Mouse (Mus musculus): ENCODE data around the gene Gm28827. TPM values are rescaled to one million over a fixed set of nuclear protein-coding genes. Genes with fewer than 3 reads are reported as not detected.

Gene Gm28827
- not detected for polyA plus RNA-seq (2014; fragmentation: Illumina TruSeq; extraction: RNeasy Lipid Tissue Mini Kit (QIAGEN cat#74804); ENCODE audit: low read depth, low replicate concordance)

DNA sequence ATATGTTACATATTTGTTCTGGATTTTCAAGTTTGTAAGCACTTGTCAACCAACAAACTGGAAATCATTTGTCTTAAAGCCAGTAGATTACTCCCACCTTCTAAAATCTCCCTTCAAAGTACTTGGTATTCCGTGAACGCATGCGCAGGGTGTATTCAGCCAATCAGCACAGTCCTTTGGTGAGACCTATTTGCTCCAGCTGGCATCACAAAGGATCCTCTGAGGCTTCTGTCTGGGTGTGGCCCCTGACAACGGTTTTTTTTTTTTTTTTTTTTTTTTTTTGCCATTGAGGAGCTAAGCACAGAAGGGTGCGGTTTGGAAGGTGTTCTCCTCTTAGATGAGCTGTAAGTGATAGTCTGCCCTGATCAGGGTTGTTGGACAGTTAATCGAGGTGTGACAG, at the start of gene Gm28827:
Gene Gm28827 (plus strand): TSS at position 301 of the 400 bp plus-strand sequence.

